Mouse (Mus musculus) limb, embryonic 13.5 days (tissue): Measurements from ENCODE around the gene Lrp6. TPM values are rescaled to one million over a fixed set of nuclear protein-coding genes. Genes with fewer than 3 reads are reported as not detected.
A peak's percentile ranks its signal among the peaks of the same experiment; 100 is the strongest.

Source experiments
- ATAC-seq: fragments of 200-750 bp; cut with Nextera tagmentation; 2 replicates; pipeline ENCODE4 v1.8.0; 2017; ENCODE audit warnings: low read depth, moderate number of reproducible peaks, moderate TSS enrichment; ENCODE audit not compliant: low FRiP score
- H3K27ac ChIP-seq: fragments of 300-500 bp; sonication (generic); 2 replicates; pipeline ENCODE4 v1.5.1; 2015; ENCODE audit warnings: inconsistent platforms, mild to moderate bottlenecking, moderate library complexity
- H3K27me3 ChIP-seq: fragments of 300-500 bp; sonication (generic); 2 replicates; pipeline ENCODE4 v1.6.1; 2015; ENCODE audit warnings: mild to moderate bottlenecking, inconsistent platforms
- H3K36me3 ChIP-seq: fragments of 300-500 bp; sonication (generic); 2 replicates; pipeline ENCODE4 v1.6.1; 2015; ENCODE audit warnings: inconsistent platforms, mild to moderate bottlenecking, moderate library complexity
- H3K4me1 ChIP-seq: fragments of 300-500 bp; sonication (generic); 2 replicates; pipeline ENCODE4 v1.6.1; 2015; ENCODE audit warnings: inconsistent platforms
- H3K4me2 ChIP-seq: fragments of 300-500 bp; sonication (generic); replicated peaks from 2 replicates; pipeline ENCODE4 v1.6.1; 2015; ENCODE audit warnings: inconsistent platforms, mild to moderate bottlenecking, moderate library complexity
- H3K4me3 ChIP-seq: fragments of 300-500 bp; sonication (generic); 2 replicates; pipeline ENCODE4 v1.5.1; 2015; ENCODE audit warnings: moderate library complexity, mild to moderate bottlenecking, inconsistent platforms
- H3K9ac ChIP-seq: fragments of 300-500 bp; sonication (generic); 2 replicates; pipeline ENCODE4 v1.6.1; 2015; ENCODE audit warnings: mild to moderate bottlenecking, inconsistent platforms
- H3K9me3 ChIP-seq: fragments of 300-500 bp; sonication (generic); 2 replicates; pipeline ENCODE4 v1.6.1; 2016; ENCODE audit warnings: inconsistent platforms
- WGBS: fragments of 180-500 bp; shearing (Covaris S2); methylation state at CpG from one replicate; pipeline ENCODE4 v1.1.7; 2015; 5-methylcytosine and 5-hydroxymethylcytosine counted together
- polyA plus RNA-seq: library from polyadenylated mRNA; unstranded; fragments of >200 nt; fragmentation: Nextera tagmentation; extraction: Ambion mirVana; gene quantifications from 2 replicates; pipeline ENCODE4 v1.2.1, GENCODE M21; 2015

Lrp6 gene
- polyA plus RNA-seq, 1 experiment from 2014 or later = 37.5 TPM

DNA sequence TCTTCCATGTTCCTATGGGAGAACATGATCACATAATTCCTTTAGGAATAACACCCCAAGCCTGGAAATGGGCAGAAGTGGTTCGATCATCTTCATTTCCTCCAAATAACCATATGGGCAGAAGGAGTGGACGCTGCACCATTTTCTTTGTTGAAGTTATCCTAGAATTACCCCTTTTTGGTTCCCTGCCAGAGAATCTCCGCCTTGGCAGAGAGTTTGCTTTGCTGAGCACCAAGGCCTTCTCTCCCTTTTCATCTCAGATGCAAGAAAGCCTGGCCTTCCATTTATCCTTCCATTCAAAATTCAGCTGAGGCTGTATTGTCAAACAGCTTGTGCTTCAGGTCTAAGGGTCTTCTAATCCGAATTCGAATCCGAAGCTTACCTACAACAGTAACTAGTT lies 144.8 kb downstream of the Lrp6 start:
- no peaks in the 10 kb centered on the region for H3K4me1 ChIP-seq
- no peak overlapping the region for H3K4me3 ChIP-seq
- no peak overlapping the region for H3K27ac ChIP-seq
- H3K4me2 ChIP-seq = no peak overlapping the region
- WGBS = 91% methylated on average over 6 of the region's 6 CpGs
- no peak for ATAC-seq
- H3K27me3 ChIP-seq = no peaks in the 10 kb centered on the region
- no peaks in the 10 kb centered on the region for H3K9me3 ChIP-seq
- no peaks in the 10 kb centered on the region for H3K36me3 ChIP-seq
- H3K9ac ChIP-seq = no peak overlapping the region

DNA sequence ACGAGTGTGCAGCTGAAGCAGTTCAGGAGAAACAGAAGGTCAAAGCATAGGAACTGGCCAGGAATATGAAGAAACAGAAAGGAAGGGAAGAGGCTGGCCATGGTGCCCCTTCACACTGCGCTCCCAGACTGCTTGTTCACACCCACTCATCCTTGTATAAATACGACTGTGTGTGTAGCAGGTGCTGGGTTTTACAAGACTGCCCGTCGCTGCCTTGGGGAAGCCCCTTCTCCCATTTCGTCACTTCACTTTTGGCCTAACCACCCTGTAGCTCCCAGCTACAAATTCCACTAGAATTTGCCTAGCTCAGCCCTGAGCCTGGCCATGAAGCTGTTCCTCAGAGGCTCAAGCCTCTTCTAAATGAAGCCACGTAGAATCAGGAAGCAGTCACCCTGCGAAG lies 146.4 kb downstream of the Lrp6 start:
- WGBS = 51% methylated on average over 8 of the region's 8 CpGs
- Histone ChIP-seq H3K9ac (no peak overlapping the region), H3K36me3 (no peaks in the 10 kb centered on the region), H3K4me1 (no peaks in the 10 kb centered on the region), H3K27me3 (no peaks in the 10 kb centered on the region), H3K4me2 (no peak overlapping the region), H3K4me3 (no peak overlapping the region), H3K9me3 (no peaks in the 10 kb centered on the region), H3K27ac (no peak overlapping the region)
- ATAC-seq = no peak

GRCm38 (mm10) chr6:134417886-134418285 lies 148.9 kb downstream of the Lrp6 start:
- no peak for ATAC-seq
- Histone ChIP-seq H3K36me3 (no peaks in the 10 kb centered on the region), H3K4me1 (0 out of 2 replicates have a peak, but pooled peaks cover 5% of the 10 kb centered on the region), H3K9ac (no peak overlapping the region), H3K9me3 (no peaks in the 10 kb centered on the region), H3K4me2 (no peak overlapping the region), H3K27ac (no peak overlapping the region), H3K4me3 (no peak overlapping the region), H3K27me3 (no peaks in the 10 kb centered on the region)
- 80% methylated on average over 3 of the region's 3 CpGs for WGBS

GRCm38 (mm10) chr6:134416556-134417105 lies 150.1 kb downstream of the Lrp6 start:
- no peak overlapping the region for H3K4me3 ChIP-seq
- H3K9ac ChIP-seq = no peak overlapping the region
- WGBS = 58% methylated on average over 3 of the region's 3 CpGs
- no peak overlapping the region for H3K4me2 ChIP-seq
- no peak for ATAC-seq
- H3K9me3 ChIP-seq = no peaks in the 10 kb centered on the region
- no peaks in the 10 kb centered on the region for H3K36me3 ChIP-seq
- H3K27ac ChIP-seq = no peak overlapping the region
- H3K27me3 ChIP-seq = no peaks in the 10 kb centered on the region
- 0 out of 2 replicates have a peak, but pooled peaks cover 5% of the 10 kb centered on the region for H3K4me1 ChIP-seq

- no peak overlapping the region for H3K4me3 ChIP-seq
- no peak for ATAC-seq
These were observed 152.3 kb downstream of the Lrp6 start for GRCm38 (mm10) chr6:134414532-134414883.

GRCm38 (mm10) chr6:134413706-134414531 lies 152.8 kb downstream of the Lrp6 start:
- Histone ChIP-seq H3K9ac (no peak overlapping the region), H3K27ac (no peak overlapping the region), H3K4me2 (no peak overlapping the region), H3K36me3 (no peaks in the 10 kb centered on the region), H3K4me1 (0 out of 2 replicates have a peak, but pooled peaks cover 5% of the 10 kb centered on the region), H3K4me3 (no peak overlapping the region), H3K9me3 (no peaks in the 10 kb centered on the region), H3K27me3 (no peaks in the 10 kb centered on the region)
- no peak for ATAC-seq
- 54% methylated on average over 18 of the region's 18 CpGs for WGBS

More at GRCm38 (mm10) chr6:134414532-134414883, 152.3 kb downstream of the Lrp6 start:
- WGBS = 55% methylated on average over 4 of the region's 4 CpGs
- no peaks in the 10 kb centered on the region for H3K36me3 ChIP-seq
- no peak overlapping the region for H3K9ac ChIP-seq
- H3K27me3 ChIP-seq = no peaks in the 10 kb centered on the region
- no peak overlapping the region for H3K27ac ChIP-seq
- H3K9me3 ChIP-seq = no peaks in the 10 kb centered on the region
- no peak overlapping the region for H3K4me2 ChIP-seq
- H3K4me1 ChIP-seq = 0 out of 2 replicates have a peak, but pooled peaks cover 5% of the 10 kb centered on the region

DNA sequence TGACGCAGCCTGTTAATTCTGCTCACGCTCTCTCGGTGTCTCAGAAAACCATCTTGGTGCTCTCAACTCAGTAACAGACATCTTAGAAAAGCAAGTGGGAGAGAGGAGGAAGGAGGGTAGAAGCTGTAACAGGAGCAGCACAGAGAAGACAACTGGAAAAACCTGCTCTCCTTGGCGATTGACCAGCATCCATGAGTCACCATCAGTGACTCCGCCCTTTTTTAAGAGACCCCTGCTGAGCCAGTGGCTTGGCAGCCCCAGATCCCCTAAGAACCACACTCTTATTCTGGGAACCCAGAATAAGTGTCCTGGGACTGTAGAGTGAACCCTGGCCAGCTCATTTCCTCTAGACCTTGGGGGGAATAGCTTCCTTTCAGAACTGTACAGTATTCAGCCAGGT lies 159.5 kb downstream of the Lrp6 start:
- 0 out of 2 replicates have a peak, but pooled peaks have one; percentile 32 for ATAC-seq
- 48% methylated on average over 5 of the region's 5 CpGs for WGBS
- H3K4me2 ChIP-seq = no peak overlapping the region
- no peaks in the 10 kb centered on the region for H3K27me3 ChIP-seq
- H3K9ac ChIP-seq = no peak overlapping the region
- no peaks in the 10 kb centered on the region for H3K9me3 ChIP-seq
- H3K4me1 ChIP-seq = peaks cover 6% of the 10 kb centered on the region; the same call in 1 of the 2 replicates
- no peak overlapping the region for H3K4me3 ChIP-seq
- H3K36me3 ChIP-seq = no peaks in the 10 kb centered on the region
- no peak overlapping the region for H3K27ac ChIP-seq

- Histone ChIP-seq H3K4me2 (no peak overlapping the region), H3K9me3 (no peaks in the 10 kb centered on the region), H3K27me3 (no peaks in the 10 kb centered on the region), H3K4me3 (no peak overlapping the region), H3K4me1 (peaks cover 6% of the 10 kb centered on the region; the same call in 1 of the 2 replicates), H3K36me3 (no peaks in the 10 kb centered on the region), H3K27ac (no peak overlapping the region), H3K9ac (no peak overlapping the region)
- no peak for ATAC-seq
- 88% methylated on average over 9 of the region's 9 CpGs for WGBS
These were observed 163.1 kb downstream of the Lrp6 start for GRCm38 (mm10) chr6:134403684-134404070.

DNA sequence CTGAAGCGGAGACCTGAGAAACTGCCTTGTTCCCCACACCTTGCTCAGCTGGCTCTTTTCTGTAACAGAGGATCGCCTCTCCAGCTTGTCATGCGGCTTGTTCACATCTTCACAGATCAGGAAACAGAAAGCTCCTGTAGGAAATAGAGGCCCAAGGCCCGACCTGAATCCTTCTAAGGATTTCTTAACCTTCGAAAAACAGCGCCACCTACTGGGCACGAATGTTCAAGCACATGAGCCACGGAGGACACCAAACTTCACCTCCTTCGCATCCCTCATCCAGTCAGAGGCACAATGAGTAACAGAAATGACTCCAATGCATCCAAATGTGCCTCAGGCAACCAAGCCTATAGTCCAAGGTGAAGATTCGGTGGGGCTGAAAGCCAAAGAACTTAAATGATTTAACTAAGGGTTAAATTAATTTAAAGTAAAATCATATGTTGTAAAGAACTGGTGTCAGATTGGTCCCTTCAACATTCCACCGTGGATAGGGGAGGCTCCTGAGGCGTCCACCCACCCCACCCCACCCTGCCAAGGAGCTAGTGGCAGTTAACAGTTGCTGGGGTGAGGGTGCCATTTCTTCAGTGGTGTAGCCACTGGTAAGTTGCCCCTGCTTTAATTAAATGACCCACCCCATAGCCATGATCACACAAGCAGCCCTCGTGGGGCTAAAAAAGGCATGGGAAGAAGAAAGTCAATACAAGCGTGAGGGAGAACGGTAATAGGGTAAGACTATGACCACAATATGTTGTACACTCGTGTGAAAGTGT lies 163.7 kb downstream of the Lrp6 start:
- WGBS = 37% methylated on average over 16 of the region's 16 CpGs
- Histone ChIP-seq H3K9ac (no peak overlapping the region), H3K27ac (no peak overlapping the region), H3K4me2 (no peak overlapping the region), H3K27me3 (no peaks in the 10 kb centered on the region), H3K4me3 (no peak overlapping the region), H3K9me3 (no peaks in the 10 kb centered on the region), H3K4me1 (peaks cover 6% of the 10 kb centered on the region; the same call in 1 of the 2 replicates), H3K36me3 (no peaks in the 10 kb centered on the region)
- no peak for ATAC-seq

Other genes starting within 250 kb of the Lrp6 start
- gene Bcl2l14, start 170.6 kb downstream of the Lrp6 start, polyA plus RNA-seq = 0.78 and 0.87 TPM in 2 replicates
- 1.5 and 1.6 TPM in 2 replicates for gene Mansc1, start 65.5 kb upstream of the Lrp6 start, polyA plus RNA-seq
- 20.6 and 21.5 TPM in 2 replicates for gene Borcs5, start 72.5 kb upstream of the Lrp6 start, polyA plus RNA-seq
- gene Dusp16, start 225.7 kb upstream of the Lrp6 start, polyA plus RNA-seq = 16.8 and 17.1 TPM in 2 replicates